Mouse (Mus musculus): ENCODE measurements around the gene Arntl.

Arntl gene

GRCm38 (mm10) chr7:113285405-113285804 lies 78.1 kb downstream of the Arntl start:
- DNase-seq (ENCODE audit: low read depth, low spot score), result peak; percentile 71

- peak; percentile 43 for DNase-seq (ENCODE audit: low read depth, low spot score)
Observed at GRCm38 (mm10) chr7:113289211-113289610, 81.9 kb downstream of the Arntl start.

- DNase-seq (ENCODE audit: low read depth, low spot score), result no peak
Observed at GRCm38 (mm10) chr7:113291741-113292140, 84.5 kb downstream of the Arntl start.

GRCm38 (mm10) chr7:113292193-113292592 lies 84.9 kb downstream of the Arntl start:
- DNase-seq (ENCODE audit: low read depth, low spot score), result no peak

DNA sequence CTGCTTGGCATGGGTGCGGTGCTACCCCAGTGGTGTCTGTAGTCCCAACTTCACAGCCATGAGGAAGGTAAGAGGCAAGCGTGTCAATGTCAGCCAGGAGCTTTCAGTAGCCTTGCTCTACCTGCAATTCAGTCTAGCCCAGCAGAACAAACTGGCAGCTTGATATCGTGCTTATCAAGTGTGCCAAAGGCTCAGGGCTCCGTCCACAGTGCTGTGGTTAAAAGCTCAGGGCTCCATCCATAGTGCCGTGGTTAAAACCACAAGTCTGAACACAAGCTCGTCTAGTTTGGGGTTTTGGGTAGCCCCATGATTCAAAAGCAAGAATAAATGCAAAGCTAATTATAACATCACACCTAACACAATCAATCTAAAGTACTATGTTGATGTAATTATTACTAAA lies 87.3 kb downstream of the Arntl start:
- no peak for DNase-seq (ENCODE audit: low read depth, low spot score)

DNA sequence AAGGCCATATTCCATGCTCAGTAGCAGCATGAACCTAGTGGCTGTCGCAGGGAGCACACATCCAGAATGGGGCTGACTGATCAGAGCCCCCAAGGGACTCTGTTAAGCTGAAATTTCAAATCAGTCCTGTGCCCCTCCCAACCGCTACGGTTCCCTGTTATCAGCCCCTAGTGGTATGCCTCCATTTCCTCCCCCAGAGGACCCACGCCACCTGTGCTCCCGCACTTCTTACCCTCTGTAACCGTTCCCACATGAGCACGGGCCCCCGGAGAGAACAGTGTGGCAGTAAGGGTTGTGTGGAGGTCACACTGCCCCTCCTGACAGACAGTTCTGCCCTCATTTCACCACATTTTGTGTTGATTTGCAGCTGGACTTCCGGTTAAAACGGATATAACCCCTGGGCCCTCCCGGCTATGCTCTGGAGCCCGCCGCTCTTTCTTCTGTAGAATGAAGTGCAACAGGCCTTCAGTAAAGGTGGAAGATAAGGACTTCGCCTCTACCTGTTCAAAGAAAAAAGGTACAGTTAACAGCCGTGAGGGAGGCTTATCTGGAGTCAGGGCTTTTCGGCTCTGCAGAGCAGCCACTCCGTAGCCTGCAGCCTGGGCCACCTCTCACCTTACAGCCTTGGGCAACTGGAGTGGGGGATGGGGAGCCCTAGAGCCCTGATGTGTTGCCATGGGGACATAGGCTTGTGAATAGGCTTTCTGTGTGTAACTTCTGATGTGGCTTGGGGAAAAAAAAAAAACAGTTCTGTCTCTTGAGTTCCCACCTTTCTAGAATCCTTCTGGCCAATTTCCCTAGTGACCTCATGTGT lies 88.0 kb downstream of the Arntl start:
- DNase-seq (ENCODE audit: low read depth, low spot score), result no peak

- no peak for DNase-seq (ENCODE audit: low read depth, low spot score)
Observed at GRCm38 (mm10) chr7:113297813-113298212, 90.5 kb downstream of the Arntl start.

GRCm38 (mm10) chr7:113310136-113310535 lies 102.9 kb downstream of the Arntl start:
- no peak for DNase-seq (ENCODE audit: low read depth, low spot score)

DNA sequence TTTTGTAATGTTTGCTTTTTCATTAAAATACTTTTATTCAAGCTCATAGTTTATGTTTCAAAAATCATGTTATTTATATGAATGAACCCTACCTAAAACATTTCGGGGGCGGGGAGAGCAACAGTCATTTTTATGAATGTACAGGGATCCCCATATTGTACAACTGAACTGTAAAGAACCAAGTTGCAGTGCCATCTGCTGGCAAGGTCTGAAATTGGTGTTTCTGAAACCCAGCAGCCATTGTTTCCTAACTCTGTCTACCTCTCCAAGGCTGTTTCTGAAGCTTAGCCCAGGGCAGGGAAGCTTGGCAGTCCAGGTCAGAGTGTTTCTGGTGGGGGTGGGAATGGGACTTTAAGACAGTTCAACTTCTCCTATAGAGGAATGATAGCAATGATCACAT lies 104.5 kb downstream of the Arntl start:
- DNase-seq (ENCODE audit: low read depth, low spot score), result peak; percentile 41

DNA sequence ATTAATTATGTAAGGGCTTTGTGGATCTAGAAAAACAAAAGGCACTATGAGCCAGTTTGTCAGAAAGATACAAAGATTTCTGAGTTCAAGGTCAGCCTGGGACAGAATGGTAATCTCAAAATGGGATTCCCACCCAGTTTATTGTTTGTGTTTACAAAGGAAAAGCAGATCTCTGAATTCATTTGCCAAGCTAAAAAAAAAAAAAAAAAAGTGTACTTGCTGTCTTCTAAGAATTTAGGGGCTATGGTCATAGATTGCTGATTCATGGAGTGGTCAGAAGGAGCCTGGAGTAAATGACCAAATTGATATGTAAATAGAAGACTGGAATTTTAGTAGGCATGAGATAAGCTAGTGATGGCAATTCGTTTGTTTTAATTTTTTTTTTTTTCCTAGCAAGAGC lies 112.9 kb downstream of the Arntl start:
- DNase-seq (ENCODE audit: low read depth, low spot score), result no peak

DNA sequence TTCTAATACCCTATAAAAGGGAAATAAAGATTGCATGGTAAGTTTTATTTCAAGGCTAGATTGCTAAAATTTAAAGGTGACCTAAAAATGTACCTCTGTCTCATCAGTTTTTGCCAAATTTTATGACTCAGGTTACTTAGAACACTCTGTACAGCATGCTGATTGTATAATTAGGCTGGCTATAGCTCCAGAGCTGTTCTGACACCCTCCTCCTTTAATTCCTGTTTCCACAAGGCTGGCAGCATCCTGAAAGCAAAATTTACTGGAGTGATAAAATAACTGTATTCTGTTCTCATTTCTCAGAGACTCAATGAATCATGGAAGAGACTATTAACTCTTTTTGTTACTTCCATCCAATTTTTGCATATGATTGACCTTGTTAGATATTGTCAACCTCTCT lies 126.8 kb downstream of the Arntl start:
- peak; percentile 87 for DNase-seq (ENCODE audit: low read depth, low spot score)

- no peak for DNase-seq (ENCODE audit: low read depth, low spot score)
Observed at GRCm38 (mm10) chr7:113335250-113335649, 128.0 kb downstream of the Arntl start.

DNA sequence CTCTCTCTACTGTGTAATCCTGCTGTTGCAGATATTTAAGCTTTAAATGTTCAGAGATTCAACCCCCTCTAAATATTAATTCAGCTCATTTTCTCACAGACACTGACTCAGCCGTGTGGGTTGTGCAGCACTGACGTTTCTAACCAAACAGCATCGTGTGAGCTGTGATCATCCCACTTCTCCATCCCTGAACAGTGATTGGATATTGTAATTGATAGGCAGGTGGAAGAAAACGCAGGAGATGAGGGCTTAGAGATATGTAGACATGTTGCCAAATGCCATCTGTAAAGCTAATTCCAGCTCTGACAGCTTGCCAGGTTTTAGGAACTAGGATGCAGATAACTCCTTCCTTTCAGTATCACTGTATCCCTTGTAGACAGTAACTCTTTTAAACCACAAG lies 140.0 kb downstream of the Arntl start:
- peak; percentile 97 for DNase-seq (ENCODE audit: low read depth, low spot score)

DNA sequence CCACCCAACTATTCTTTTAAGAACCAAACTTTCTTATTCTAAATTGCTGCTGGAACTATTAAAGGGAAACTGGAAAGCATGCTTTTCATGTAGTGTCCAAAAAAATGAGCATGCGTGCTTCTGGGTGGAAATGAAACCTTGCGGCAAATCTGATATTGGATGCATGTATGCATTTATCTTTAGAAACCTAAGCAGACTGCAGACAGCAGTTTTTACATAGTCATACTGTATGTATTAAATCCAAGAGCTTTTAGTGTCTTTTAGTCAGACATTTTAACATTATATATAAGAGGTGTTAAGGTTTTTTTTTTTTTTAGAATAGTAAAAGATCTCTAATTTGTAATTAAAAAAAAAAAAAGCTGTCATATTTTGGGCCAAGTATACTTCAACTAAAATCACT lies 140.4 kb downstream of the Arntl start:
- DNase-seq (ENCODE audit: low read depth, low spot score), result no peak

- DNase-seq (ENCODE audit: low read depth, low spot score), result no peak
Observed at GRCm38 (mm10) chr7:113349089-113349488, 141.8 kb downstream of the Arntl start.
